8 mouse cellular contexts compared by ENCODE assay signal in genomic region chr1:61139291-61139983, GRCm38 (mm10).
A peak's percentile ranks its signal among the peaks of the same experiment; 100 is the strongest.
DNase-seq lines count a peak whose midpoint lies in the region; ATAC-seq and TF ChIP-seq lines count a peak whose summit lies in the region.

No protein-coding gene starts in this region.

- H3K9me3 ChIP-seq in hindbrain, postnatal 0 days (ENCODE audit: low read length), result no peaks in the 10 kb centered on the region
- no peaks in the 10 kb centered on the region for H3K9me3 ChIP-seq in midbrain, embryonic 11.5 days (ENCODE audit: control insufficient read depth, low read length)
- no peaks in the 10 kb centered on the region for H3K9me3 ChIP-seq in stomach, embryonic 14.5 days (ENCODE audit: control insufficient read depth, low read depth, low read length)

- ATAC-seq in hindbrain, postnatal 0 days, result peak; percentile 83
- peak; percentile 69 for ATAC-seq in midbrain, embryonic 11.5 days (ENCODE audit: low FRiP score)
- 0 out of 2 replicates have a peak, but pooled peaks have one; percentile 59 for ATAC-seq in stomach, embryonic 14.5 days (ENCODE audit: insufficient number of reproducible peaks, insufficient read depth, low FRiP score, low read depth)

- TF ChIP-seq CTCF in hindbrain, postnatal 0 days (IDR thresholded peaks at IDR 0.05; ENCODE audit: low read depth), result peak; percentile 94
- TF ChIP-seq CTCF in left cerebral cortex, adult 2 months (IDR thresholded peaks at IDR 0.05), result peak; percentile 84

- H3K9ac ChIP-seq in hindbrain, postnatal 0 days (replicated peaks; ENCODE audit: low read length), result 0 out of 2 replicates have a peak overlapping the region, but pooled peaks have one; percentile 22
- H3K9ac ChIP-seq in midbrain, embryonic 11.5 days (ENCODE audit: low read length), result peak overlapping the region; percentile 3; the same call in 1 of the 2 replicates
- H3K9ac ChIP-seq in stomach, embryonic 14.5 days (replicated peaks; ENCODE audit: low read depth, low read length), result no peak overlapping the region

- peak overlapping the region; percentile 54 for H3K4me2 ChIP-seq in hindbrain, postnatal 0 days (ENCODE audit: low read depth, low read length)
- peak overlapping the region; percentile 36 for H3K4me2 ChIP-seq in midbrain, embryonic 11.5 days
- H3K4me2 ChIP-seq in stomach, embryonic 14.5 days (replicated peaks; ENCODE audit: low read depth, low read length), result peak overlapping the region; percentile 24

- peaks cover 8% of the 10 kb centered on the region; the same call in 1 of the 2 replicates for H3K4me1 ChIP-seq in hindbrain, postnatal 0 days (ENCODE audit: insufficient read depth, low read length)
- peaks cover 49% of the 10 kb centered on the region for H3K4me1 ChIP-seq in midbrain, embryonic 11.5 days (ENCODE audit: control insufficient read depth, insufficient read depth, low read length)
- H3K4me1 ChIP-seq in stomach, embryonic 14.5 days (ENCODE audit: control insufficient read depth, insufficient read depth, low read length), result peaks cover 38% of the 10 kb centered on the region

- H3K27ac ChIP-seq in hindbrain, postnatal 0 days, result peak overlapping the region; percentile 12; the same call in 1 of the 2 replicates
- H3K27ac ChIP-seq in left cerebral cortex, adult 2 months, result no peak overlapping the region
- peak overlapping the region; percentile 25; the same call in 1 of the 2 replicates for H3K27ac ChIP-seq in midbrain, embryonic 11.5 days (ENCODE audit: low read depth, low read length)
- H3K27ac ChIP-seq in stomach, embryonic 14.5 days (ENCODE audit: low read length), result 0 out of 2 replicates have a peak overlapping the region, but pooled peaks have one; percentile 10

- peak; percentile 1 for DNase-seq in cerebellum, adult 9-10 months
- DNase-seq in cerebellum, adult 11-12 months, result no peak
- peak; percentile 22 to 37 for DNase-seq in cerebellum, postnatal 25 days
- peak; percentile 31 to 38 for DNase-seq in frontal cortex, postnatal 36 days (ENCODE audit: low spot score in 2 of 2)
- peak; percentile 88 for DNase-seq in hindbrain, postnatal 0 days (ENCODE audit: low spot score)
- peak; percentile 31 to 51 for DNase-seq in left cerebral cortex, adult 2 months (ENCODE audit: extremely low spot score in 1 of 2, low spot score in 2 of 2)
- DNase-seq in midbrain, embryonic 11.5 days (ENCODE audit: low spot score, missing footprints), result peak; percentile 96

- H3K4me3 ChIP-seq in hindbrain, postnatal 0 days (ENCODE audit: low read length), result peak overlapping the region; percentile 23
- peak overlapping the region; percentile 42 for H3K4me3 ChIP-seq in left cerebral cortex, adult 2 months
- peak overlapping the region; percentile 9 for H3K4me3 ChIP-seq in midbrain, embryonic 11.5 days (ENCODE audit: low read depth, low read length)
- no peak overlapping the region for H3K4me3 ChIP-seq in stomach, embryonic 14.5 days (ENCODE audit: low read depth, low read length)

- H3K36me3 ChIP-seq in hindbrain, postnatal 0 days (ENCODE audit: insufficient read depth, low read length), result no peaks in the 10 kb centered on the region
- H3K36me3 ChIP-seq in midbrain, embryonic 11.5 days (ENCODE audit: control insufficient read depth, insufficient read depth, low read length), result no peaks in the 10 kb centered on the region
- H3K36me3 ChIP-seq in stomach, embryonic 14.5 days (ENCODE audit: control insufficient read depth, insufficient read depth, low read length), result no peaks in the 10 kb centered on the region

- intact Hi-C loops in left cerebral cortex, adult 2 months (cut with DNase I), result loop anchor here (2.0 to 5.0 kb wide), 2 partner anchors 631 to 1563 kb away; partner anchors contain the start of gene Nrp2

- no peaks in the 10 kb centered on the region for H3K27me3 ChIP-seq in hindbrain, postnatal 0 days (ENCODE audit: insufficient read depth, low read length)
- H3K27me3 ChIP-seq in midbrain, embryonic 11.5 days (ENCODE audit: control insufficient read depth, insufficient read depth, low read length), result no peaks in the 10 kb centered on the region
- no peaks in the 10 kb centered on the region for H3K27me3 ChIP-seq in stomach, embryonic 14.5 days (ENCODE audit: control insufficient read depth, insufficient read depth, low read length)

- WGBS in hindbrain, postnatal 0 days, result 8% methylated on average over 15 of the region's 15 CpGs
- WGBS in midbrain, embryonic 11.5 days, result 6% methylated on average over 15 of the region's 15 CpGs
- WGBS in stomach, embryonic 14.5 days, result 12% methylated on average over 15 of the region's 15 CpGs
